Mouse (Mus musculus) MEL (cell line): ENCODE measurements around the gene Smndc1. TPM values are rescaled to one million over a fixed set of nuclear protein-coding genes. Genes with fewer than 3 reads are reported as not detected.

Experiments used
- DNase-seq: peaks from one replicate; pipeline ENCODE4 v3.0.0; 2011; ENCODE audit warnings: low read depth, low spot score
- H3K27ac ChIP-seq: 2 replicates; pipeline ENCODE4 v1.5.1; 2012; ENCODE audit warnings: low read depth, mild to moderate bottlenecking, control low read depth, low read length, moderate library complexity; ENCODE audit not compliant: control insufficient read depth
- H3K27me3 ChIP-seq, 2 experiments: fragments of 150-350 bp in 1 of 2; sonication (generic) in 1 of 2; 2 replicates each; pipeline ENCODE4 v1.6.1; 2012; ENCODE audit warnings: low read length in 2 of 2, mild to moderate bottlenecking in 2 of 2, improper control_type of control experiment in 1 of 2, moderate library complexity in 1 of 2; ENCODE audit not compliant: insufficient read depth in 2 of 2, control insufficient read depth in 1 of 2
- H3K36me3 ChIP-seq, 2 experiments: 2 replicates each; pipeline ENCODE4 v1.6.1; 2012 to 2014; ENCODE audit warnings: low read length in 2 of 2, improper control_type of control experiment in 1 of 2, inconsistent platforms in 1 of 2, mild to moderate bottlenecking in 1 of 2; ENCODE audit not compliant: insufficient read depth in 2 of 2, control insufficient read depth in 1 of 2
- H3K4me1 ChIP-seq, 2 experiments: fragments of 150-350 bp in 1 of 2; sonication (generic) in 1 of 2; 2 replicates each; pipeline ENCODE4 v1.6.1; 2012; ENCODE audit warnings: low read length in 2 of 2, improper control_type of control experiment in 1 of 2, mild to moderate bottlenecking in 1 of 2; ENCODE audit not compliant: insufficient read depth in 2 of 2, control insufficient read depth in 1 of 2
- H3K4me3 ChIP-seq, 2 experiments: fragments of 150-350 bp in 1 of 2; sonication (generic) in 1 of 2; 2 replicates each; pipeline ENCODE4 v1.5.1; 2012; ENCODE audit warnings: low read depth in 2 of 2, low read length in 2 of 2, mild to moderate bottlenecking in 2 of 2, moderate library complexity in 2 of 2, control low read depth in 1 of 2, improper control_type of control experiment in 1 of 2; ENCODE audit not compliant: control insufficient read depth in 1 of 2, insufficient read depth in 1 of 2
- H3K79me2 ChIP-seq: 2 replicates; pipeline ENCODE4 v1.6.1; 2012; ENCODE audit warnings: mild to moderate bottlenecking, low read length, moderate library complexity; ENCODE audit not compliant: control insufficient read depth, poor library complexity, insufficient read depth
- H3K9ac ChIP-seq: 2 replicates; pipeline ENCODE4 v1.6.1; 2012; ENCODE audit warnings: low read depth, mild to moderate bottlenecking, control low read depth, low read length, moderate library complexity; ENCODE audit not compliant: control insufficient read depth, poor library complexity, severe bottlenecking
- H3K9me3 ChIP-seq: fragments of 150-350 bp; sonication (generic); replicated peaks from 2 replicates; pipeline ENCODE4 v1.6.1; 2012; ENCODE audit warnings: mild to moderate bottlenecking, low read length, improper control_type of control experiment, moderate library complexity; ENCODE audit not compliant: insufficient read depth
- BHLHE40 ChIP-seq: IDR thresholded peaks from 2 replicates; pipeline ENCODE4 v1.6.1; 2012; ENCODE audit warnings: low read depth, mild to moderate bottlenecking, inconsistent platforms, low read length, improper control_type of control experiment, borderline replicate concordance
- CHD2 ChIP-seq: IDR thresholded peaks from 2 replicates; pipeline ENCODE4 v1.6.1; 2011; ENCODE audit warnings: low read length, improper control_type of control experiment
- ELF1 ChIP-seq: IDR thresholded peaks from 2 replicates; pipeline ENCODE4 v1.6.1; 2014; ENCODE audit warnings: low read depth, mild to moderate bottlenecking, inconsistent platforms, low read length, improper control_type of control experiment, moderate library complexity
- ETS1 ChIP-seq: IDR thresholded peaks from 2 replicates; pipeline ENCODE4 v1.6.1; 2012; ENCODE audit warnings: low read depth, mild to moderate bottlenecking, inconsistent platforms, low read length, improper control_type of control experiment, moderate library complexity
- MAX ChIP-seq: IDR thresholded peaks from 2 replicates; pipeline ENCODE4 v1.6.1; 2011; ENCODE audit warnings: low read length, improper control_type of control experiment
- MAZ ChIP-seq: IDR thresholded peaks from 2 replicates; pipeline ENCODE4 v1.6.1; 2012; ENCODE audit warnings: low read depth, mild to moderate bottlenecking, inconsistent platforms, low read length, improper control_type of control experiment
- MXI1 ChIP-seq: IDR thresholded peaks from 2 replicates; pipeline ENCODE4 v1.6.1; 2011; ENCODE audit warnings: mild to moderate bottlenecking, low read depth, low read length, improper control_type of control experiment
- MYC ChIP-seq: IDR thresholded peaks from 2 replicates; pipeline ENCODE4 v1.6.1; 2011; ENCODE audit warnings: low read depth, mild to moderate bottlenecking, low read length, improper control_type of control experiment, moderate library complexity
- NELFE ChIP-seq: IDR thresholded peaks from 2 replicates; pipeline ENCODE4 v1.6.1; 2011; ENCODE audit warnings: low read depth, low read length, improper control_type of control experiment
- POLR2A ChIP-seq, 2 experiments: IDR thresholded peaks; 2 replicates each; pipeline ENCODE4 v1.6.1; 2011 to 2012; ENCODE audit warnings: low read length in 2 of 2, mild to moderate bottlenecking in 2 of 2, control low read depth in 1 of 2, improper control_type of control experiment in 1 of 2, low read depth in 1 of 2, moderate library complexity in 1 of 2; ENCODE audit not compliant: control insufficient read depth in 1 of 2, insufficient read depth in 1 of 2, poor library complexity in 1 of 2
- POLR2AphosphoS2 ChIP-seq: IDR thresholded peaks from 2 replicates; pipeline ENCODE4 v1.6.1; 2011; ENCODE audit warnings: low read length, improper control_type of control experiment
- TBP ChIP-seq: IDR thresholded peaks from 2 replicates; pipeline ENCODE4 v1.8.0; 2011; ENCODE audit warnings: low read depth, low read length, improper control_type of control experiment
- USF2 ChIP-seq, 2 experiments: IDR thresholded peaks; 2 replicates each; pipeline ENCODE4 v1.6.1; 2011 to 2012; ENCODE audit warnings: improper control_type of control experiment in 2 of 2, low read length in 2 of 2, borderline replicate concordance in 1 of 2, inconsistent platforms in 1 of 2, low read depth in 1 of 2, mild to moderate bottlenecking in 1 of 2; ENCODE audit not compliant: insufficient read depth in 1 of 2
- ZC3H11A ChIP-seq: IDR thresholded peaks from 2 replicates; pipeline ENCODE4 v1.6.1; 2012; ENCODE audit warnings: low read depth, mild to moderate bottlenecking, inconsistent platforms, low read length, improper control_type of control experiment
- ZNF384 ChIP-seq: IDR thresholded peaks from 2 replicates; pipeline ENCODE4 v1.6.1; 2012; ENCODE audit warnings: low read depth, mild to moderate bottlenecking, inconsistent platforms, low read length, improper control_type of control experiment
- polyA plus RNA-seq, 2 experiments: library from polyadenylated mRNA; stranded (reverse) in 1 of 2; unstranded in 1 of 2; fragments of >175 nt in 1 of 2; fragments of >200 nt in 1 of 2; gene quantifications; 2 replicates each; pipeline versions ENCODE4 v1.2.1 to v1.2.4; 2012; ENCODE audit warnings: low replicate concordance in 2 of 2, low read depth in 1 of 2; ENCODE audit not compliant: insufficient read length in 2 of 2, insufficient read depth in 1 of 2, missing spikeins in 1 of 2
- total RNA-seq: library from RNA; depleted of rRNA; stranded (reverse); fragments of 300-350 nt; gene quantifications from 2 replicates; pipeline ENCODE4 v1.2.3, GENCODE M21; 2012

Gene Smndc1
- total and polyA plus RNA-seq, 3 experiments: 27.5 to 166 (median 114) TPM

- no peaks in the 10 kb centered on the region for H3K27me3 ChIP-seq
- H3K36me3 ChIP-seq: no peaks in the 10 kb centered on the region; a peak in 1 of 4 replicates
- no peak overlapping the region for H3K4me3 ChIP-seq
- no peak for DNase-seq
- H3K79me2 ChIP-seq: no peaks in the 10 kb centered on the region
- no peak overlapping the region for H3K9ac ChIP-seq
- H3K9me3 ChIP-seq: no peaks in the 10 kb centered on the region
- 0 out of 4 replicates have a peak, but pooled peaks cover 0 to 3% of the 10 kb centered on the region in 2 experiments for H3K4me1 ChIP-seq
- H3K27ac ChIP-seq: no peak overlapping the region
- TF ChIP-seq POLR2A (IDR thresholded peaks at IDR 0.05; ENCODE audit: control insufficient read depth in 1 of 2, insufficient read depth in 1 of 2, low read depth in 1 of 2, low read length in 2 of 2, poor library complexity in 1 of 2) (no peak), ZNF384 (peak; percentile 59), ZC3H11A (no peak), POLR2AphosphoS2 (no peak), NELFE (no peak), BHLHE40 (no peak)
These were observed 16.8 kb downstream of the Smndc1 start for GRCm38 (mm10) chr19:53373570-53373969.

GRCm38 (mm10) chr19:53371666-53372065 is 18.7 kb downstream of the Smndc1 start, which contains the start of gene Gm10197:
Gene Gm10197, minus strand, starts transcription at chr19:53371766.
- no peak for TF ChIP-seq USF2 (IDR thresholded peaks at IDR 0.05; ENCODE audit: borderline replicate concordance in 1 of 2, insufficient read depth in 1 of 2, low read depth in 1 of 2, low read length in 2 of 2)
- no peak for TF ChIP-seq ETS1
- no peak for TF ChIP-seq MYC
- TF ChIP-seq MAX: no peak
- no peak for TF ChIP-seq ZC3H11A
- TF ChIP-seq CHD2: no peak
- TF ChIP-seq ELF1: no peak
- no peak for TF ChIP-seq MXI1
- TF ChIP-seq MAZ: no peak
- TF ChIP-seq, all 39 proteins: peak for 0
- no peaks in the 10 kb centered on the region; a peak in 1 of 4 replicates for H3K36me3 ChIP-seq
- H3K27me3 ChIP-seq: no peaks in the 10 kb centered on the region
- no peak within 1 kb of the TSS for H3K27ac ChIP-seq
- H3K4me1 ChIP-seq: 0 out of 4 replicates have a peak, but pooled peaks cover 0 to 3% of the 10 kb centered on the region in 2 experiments
- no peak within 1 kb of the TSS for H3K9ac ChIP-seq
- H3K4me3 ChIP-seq: no peak within 1 kb of the TSS
- DNase-seq: no peak
- H3K9me3 ChIP-seq: no peaks in the 10 kb centered on the region
- no peaks in the 10 kb centered on the region for H3K79me2 ChIP-seq

GRCm38 (mm10) chr19:53370233-53370632 is 20.1 kb downstream of the Smndc1 start:
- 0 out of 4 replicates have a peak, but pooled peaks cover 0 to 3% of the 10 kb centered on the region in 2 experiments for H3K4me1 ChIP-seq
- H3K27me3 ChIP-seq: no peaks in the 10 kb centered on the region
- no peak overlapping the region for H3K9ac ChIP-seq
- TF ChIP-seq CHD2 (no peak), TBP (no peak)
- H3K9me3 ChIP-seq: no peaks in the 10 kb centered on the region
- no peaks in the 10 kb centered on the region; a peak in 1 of 4 replicates for H3K36me3 ChIP-seq
- H3K27ac ChIP-seq: no peak overlapping the region
- H3K79me2 ChIP-seq: no peaks in the 10 kb centered on the region
- no peak overlapping the region for H3K4me3 ChIP-seq
- DNase-seq: no peak
